Mouse (Mus musculus) liver, embryonic 16.5 days (tissue): ENCODE measurements around the gene F2r. TPM values are rescaled to one million over a fixed set of nuclear protein-coding genes. Genes with fewer than 3 reads are reported as not detected.

Experiments used
- ATAC-seq: fragments of 200-750 bp; cut with Nextera tagmentation; 2 replicates; pipeline ENCODE4 v1.8.0; 2017; ENCODE audit warnings: low read depth, mild to moderate bottlenecking, moderate number of reproducible peaks, moderate library complexity
- H3K27ac ChIP-seq: fragments of 300-500 bp; sonication (generic); 2 replicates; pipeline ENCODE4 v1.5.1; 2014; ENCODE audit warnings: mild to moderate bottlenecking, low read length
- H3K27me3 ChIP-seq: fragments of 300-500 bp; sonication (generic); 2 replicates; pipeline ENCODE4 v1.6.1; 2014; ENCODE audit warnings: low read depth, low read length, mixed read lengths; ENCODE audit not compliant: control insufficient read depth, insufficient read depth
- H3K36me3 ChIP-seq: fragments of 300-500 bp; sonication (generic); 2 replicates; pipeline ENCODE4 v1.6.1; 2014; ENCODE audit warnings: mild to moderate bottlenecking; ENCODE audit not compliant: control insufficient read depth, insufficient read depth
- H3K4me1 ChIP-seq: fragments of 300-500 bp; sonication (generic); 2 replicates; pipeline ENCODE4 v1.6.1; 2014; ENCODE audit warnings: low read depth, low read length, mixed read lengths; ENCODE audit not compliant: control insufficient read depth
- H3K4me2 ChIP-seq: fragments of 300-500 bp; sonication (generic); 2 replicates; pipeline ENCODE4 v1.6.1; 2014; ENCODE audit warnings: low read depth, low read length, mixed read lengths
- H3K4me3 ChIP-seq: fragments of 300-500 bp; sonication (generic); 2 replicates; pipeline ENCODE4 v1.5.1; 2014; ENCODE audit warnings: low read depth, mild to moderate bottlenecking, low read length
- H3K9ac ChIP-seq: fragments of 300-500 bp; sonication (generic); 2 replicates; pipeline ENCODE4 v1.6.1; 2014; ENCODE audit warnings: low read depth, low read length
- H3K9me3 ChIP-seq: fragments of 300-500 bp; sonication (generic); replicated peaks from 2 replicates; pipeline ENCODE4 v1.6.1; 2016; ENCODE audit warnings: low read length; ENCODE audit not compliant: control insufficient read depth
- WGBS: fragments of 180-500 bp; shearing (Covaris S2); extraction: QIAGEN DNeasy Blood & Tissue Kit; methylation state at CpG from one replicate; pipeline ENCODE4 v1.1.7; 2014; ENCODE audit not compliant: insufficient replicate concordance; 5-methylcytosine and 5-hydroxymethylcytosine counted together
- polyA plus RNA-seq: library from polyadenylated mRNA; unstranded; fragments of >200 nt; fragmentation: Nextera tagmentation; extraction: Ambion mirVana; gene quantifications from 2 replicates; pipeline ENCODE4 v1.2.1, GENCODE M21; 2015

The F2r gene
- polyA plus RNA-seq, 1 experiment from 2014 or later = 37.5 TPM

GRCm38 (mm10) chr13:95618859-95619258 lies 572 bp upstream of the F2r start:
- Histone ChIP-seq H3K27me3 (no peaks in the 10 kb centered on the region), H3K36me3 (no peaks in the 10 kb centered on the region; the same call in 1 of the 2 replicates), H3K4me3 (peak overlapping the region; percentile 87), H3K4me1 (peaks cover 26% of the 10 kb centered on the region), H3K27ac (peak overlapping the region; percentile 80; the same call in 1 of the 2 replicates), H3K9ac (peak overlapping the region; percentile 95), H3K4me2 (peak overlapping the region; percentile 85), H3K9me3 (no peaks in the 10 kb centered on the region)
- 9% methylated on average over 13 of the region's 13 CpGs for WGBS
- no peak for ATAC-seq

- WGBS = under 1% methylated on average over 21 of the region's 21 CpGs
- H3K27ac ChIP-seq = peak overlapping the region; percentile 80
- peaks cover 30% of the 10 kb centered on the region for H3K4me1 ChIP-seq
Measured at GRCm38 (mm10) chr13:95617671-95618171, 566 bp downstream of the F2r start.

GRCm38 (mm10) chr13:95617082-95617670 lies 1.1 kb downstream of the F2r start:
- Histone ChIP-seq H3K27ac (peak overlapping the region; percentile 80), H3K4me3 (peak overlapping the region; percentile 87), H3K27me3 (no peaks in the 10 kb centered on the region), H3K4me2 (peak overlapping the region; percentile 85), H3K36me3 (peaks cover 2% of the 10 kb centered on the region), H3K9me3 (no peaks in the 10 kb centered on the region), H3K4me1 (peaks cover 32% of the 10 kb centered on the region), H3K9ac (peak overlapping the region; percentile 95)
- WGBS = 3% methylated on average over 17 of the region's 17 CpGs
- peak; percentile 45 for ATAC-seq

More at GRCm38 (mm10) chr13:95617671-95618171, 566 bp downstream of the F2r start:
- no peaks in the 10 kb centered on the region for H3K9me3 ChIP-seq
- peak overlapping the region; percentile 85 for H3K4me2 ChIP-seq
- ATAC-seq = peak; percentile 52
- H3K36me3 ChIP-seq = no peaks in the 10 kb centered on the region; the same call in 1 of the 2 replicates
- H3K4me3 ChIP-seq = peak overlapping the region; percentile 87
- peak overlapping the region; percentile 95 for H3K9ac ChIP-seq
- no peaks in the 10 kb centered on the region for H3K27me3 ChIP-seq

- Histone ChIP-seq H3K36me3 (peaks cover 6% of the 10 kb centered on the region), H3K27ac (peak overlapping the region; percentile 80)
Measured at GRCm38 (mm10) chr13:95616512-95616911, 1.8 kb downstream of the F2r start.

GRCm38 (mm10) chr13:95614757-95615156 lies 3.5 kb downstream of the F2r start:
- 51% methylated on average over 6 of the region's 6 CpGs for WGBS
- H3K9ac ChIP-seq = no peak overlapping the region
- no peak overlapping the region; the same call in 1 of the 2 replicates for H3K4me3 ChIP-seq
- ATAC-seq = no peak
- peak overlapping the region; percentile 85 for H3K4me2 ChIP-seq
- peaks cover 52% of the 10 kb centered on the region for H3K4me1 ChIP-seq
- H3K27me3 ChIP-seq = no peaks in the 10 kb centered on the region
- peaks cover 6% of the 10 kb centered on the region for H3K36me3 ChIP-seq
- H3K27ac ChIP-seq = peak overlapping the region; percentile 19; the same call in 1 of the 2 replicates
- H3K9me3 ChIP-seq = no peaks in the 10 kb centered on the region

More at GRCm38 (mm10) chr13:95616512-95616911, 1.8 kb downstream of the F2r start:
- peak; percentile 52 for ATAC-seq
- no peaks in the 10 kb centered on the region for H3K9me3 ChIP-seq
- H3K9ac ChIP-seq = peak overlapping the region; percentile 95
- H3K4me1 ChIP-seq = peaks cover 38% of the 10 kb centered on the region
- H3K27me3 ChIP-seq = no peaks in the 10 kb centered on the region
- H3K4me2 ChIP-seq = peak overlapping the region; percentile 85
- H3K4me3 ChIP-seq = peak overlapping the region; percentile 87
- 17% methylated on average over 11 of the region's 11 CpGs for WGBS

GRCm38 (mm10) chr13:95612243-95612642 lies 6.0 kb downstream of the F2r start:
- ATAC-seq = no peak
- no peak overlapping the region for H3K4me3 ChIP-seq
- 73% methylated on average over 10 of the region's 10 CpGs for WGBS
- no peak overlapping the region for H3K4me2 ChIP-seq
- H3K4me1 ChIP-seq = peaks cover 58% of the 10 kb centered on the region
- peaks cover 6% of the 10 kb centered on the region for H3K36me3 ChIP-seq
- H3K9me3 ChIP-seq = no peaks in the 10 kb centered on the region
- no peaks in the 10 kb centered on the region for H3K27me3 ChIP-seq
- no peak overlapping the region for H3K9ac ChIP-seq
- H3K27ac ChIP-seq = peak overlapping the region; percentile 61; the same call in 1 of the 2 replicates

- 85% methylated on average over 4 of the region's 4 CpGs for WGBS
- peaks cover 58% of the 10 kb centered on the region for H3K4me1 ChIP-seq
- peak overlapping the region; percentile 61; the same call in 1 of the 2 replicates for H3K27ac ChIP-seq
- H3K9ac ChIP-seq = no peak overlapping the region
- no peak for ATAC-seq
- H3K36me3 ChIP-seq = peaks cover 6% of the 10 kb centered on the region
- H3K9me3 ChIP-seq = no peaks in the 10 kb centered on the region
- no peak overlapping the region for H3K4me2 ChIP-seq
- no peaks in the 10 kb centered on the region for H3K27me3 ChIP-seq
- no peak overlapping the region for H3K4me3 ChIP-seq
Measured at GRCm38 (mm10) chr13:95611752-95612151, 6.5 kb downstream of the F2r start.

GRCm38 (mm10) chr13:95610786-95611562 lies 7.3 kb downstream of the F2r start:
- no peak overlapping the region for H3K4me3 ChIP-seq
- no peak overlapping the region for H3K4me2 ChIP-seq
- ATAC-seq = peak; percentile 86
- no peak overlapping the region for H3K9ac ChIP-seq
- H3K9me3 ChIP-seq = no peaks in the 10 kb centered on the region
- no peaks in the 10 kb centered on the region for H3K27me3 ChIP-seq
- H3K27ac ChIP-seq = peak overlapping the region; percentile 61
- peaks cover 55% of the 10 kb centered on the region for H3K4me1 ChIP-seq
- H3K36me3 ChIP-seq = peaks cover 11% of the 10 kb centered on the region
- WGBS = 64% methylated on average over 16 of the region's 16 CpGs
